Mouse (Mus musculus) ES-E14 (cell line): ENCODE results near the gene Arhgap24. TPM values are rescaled to one million over a fixed set of nuclear protein-coding genes. Genes with fewer than 3 reads are reported as not detected.

Experiments used
- DNase-seq: peaks from one replicate; pipeline ENCODE4 v3.0.0-alpha.2; 2013; ENCODE audit warnings: low read depth, low spot score
- H3K27ac ChIP-seq: 2 replicates; pipeline ENCODE4 v1.5.1; 2012; ENCODE audit warnings: low read depth, mild to moderate bottlenecking, low read length, moderate library complexity, mixed read lengths; ENCODE audit not compliant: poor library complexity, insufficient read depth, severe bottlenecking
- H3K36me3 ChIP-seq: 2 replicates; pipeline ENCODE4 v1.6.1; 2012; ENCODE audit warnings: mild to moderate bottlenecking, low read length, moderate library complexity, mixed read lengths; ENCODE audit not compliant: control insufficient read depth, poor library complexity, insufficient read depth, severe bottlenecking
- H3K4me1 ChIP-seq, 2 experiments: fragments of 150-350 bp in 1 of 2; sonication (generic) in 1 of 2; 2 replicates each; pipeline ENCODE4 v1.6.1; 2012; ENCODE audit warnings: low read length in 2 of 2, mild to moderate bottlenecking in 1 of 2, mixed read lengths in 1 of 2; ENCODE audit not compliant: control insufficient read depth in 2 of 2, insufficient read depth in 2 of 2, poor library complexity in 1 of 2
- H3K4me3 ChIP-seq, 2 experiments: fragments of 150-350 bp in 1 of 2; sonication (generic) in 1 of 2; 2 replicates each; pipeline ENCODE4 v1.5.1; 2012; ENCODE audit warnings: low read length in 2 of 2, low read depth in 1 of 2, mild to moderate bottlenecking in 1 of 2, mixed read lengths in 1 of 2; ENCODE audit not compliant: insufficient read depth in 1 of 2, poor library complexity in 1 of 2, severe bottlenecking in 1 of 2
- H3K9ac ChIP-seq: 2 replicates; pipeline ENCODE4 v1.6.1; 2012; ENCODE audit warnings: low read depth, mild to moderate bottlenecking, low read length, mixed read lengths; ENCODE audit not compliant: poor library complexity, insufficient read depth, severe bottlenecking
- H3K9me3 ChIP-seq: fragments of 150-350 bp; sonication (generic); 2 replicates; pipeline ENCODE4 v1.6.1; 2012; ENCODE audit warnings: low read depth, mild to moderate bottlenecking, low read length; ENCODE audit not compliant: control insufficient read depth, insufficient read depth
- CHD2 ChIP-seq: IDR thresholded peaks from 2 replicates; pipeline ENCODE4 v1.6.1; 2014; ENCODE audit warnings: mild to moderate bottlenecking, low read depth, low read length, inconsistent platforms
- HCFC1 ChIP-seq: IDR thresholded peaks from 2 replicates; pipeline ENCODE4 v1.6.1; 2012; ENCODE audit warnings: low read length, inconsistent platforms, borderline replicate concordance; ENCODE audit not compliant: insufficient read depth
- MAFK ChIP-seq: IDR thresholded peaks from 2 replicates; pipeline ENCODE4 v1.6.1; 2014; ENCODE audit warnings: mild to moderate bottlenecking, low read depth, low read length, inconsistent platforms; ENCODE audit not compliant: insufficient read depth
- ZC3H11A ChIP-seq: IDR thresholded peaks from 2 replicates; pipeline ENCODE4 v1.6.1; 2012; ENCODE audit warnings: low read depth, mild to moderate bottlenecking, inconsistent platforms, low read length, borderline replicate concordance
- ZNF384 ChIP-seq: IDR thresholded peaks from 2 replicates; pipeline ENCODE4 v1.6.1; 2012; ENCODE audit warnings: low read depth, low read length, inconsistent platforms
- in situ Hi-C, 2 experiments: fragments of 600-800 bp; cut with MboI; formaldehyde crosslinking; loops; one replicate each; pipeline ENCODE4 v1.15.1; 2025; ENCODE audit warnings: low sequenced_read_pairs in 2 of 2, inconsistent platforms in 1 of 2; ENCODE audit not compliant: unreplicated experiment in 2 of 2
- total RNA-seq: library from RNA; depleted of rRNA; stranded (reverse); fragments of 300-350 nt; gene quantifications from 2 replicates; pipeline ENCODE4 v1.2.3, GENCODE M21; 2012

Arhgap24 gene
- total RNA-seq, 1 experiment, result 0.89 TPM

DNA sequence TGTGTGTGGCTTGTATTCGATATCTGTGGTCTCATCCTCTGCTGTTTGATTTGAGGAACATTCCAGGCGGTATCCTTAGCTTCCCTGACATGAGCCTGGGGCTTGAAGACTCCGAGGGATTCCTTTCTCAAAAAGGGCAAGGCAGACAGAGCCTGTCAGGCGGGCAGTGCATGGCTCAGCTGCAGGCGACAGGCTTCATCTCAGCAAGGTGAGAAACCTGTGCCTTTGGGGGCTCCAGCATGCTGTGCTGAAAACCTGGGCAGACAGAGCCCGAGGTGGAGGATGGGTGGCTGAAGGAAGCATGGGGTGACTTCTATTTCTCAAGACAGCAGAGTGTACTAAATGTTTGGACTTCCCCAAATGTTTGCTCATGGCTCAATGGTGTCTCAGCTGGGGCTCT is 13.6 kb downstream of the Arhgap24 start:
- Histone ChIP-seq H3K9ac (no peak overlapping the region), H3K27ac (no peak overlapping the region), H3K9me3 (no peaks in the 10 kb centered on the region), H3K36me3 (no peaks in the 10 kb centered on the region), H3K4me3 (no peak overlapping the region), H3K4me1 (no peaks in the 10 kb centered on the region)
- TF ChIP-seq HCFC1 (no peak), ZC3H11A (no peak), ZNF384 (no peak), MAFK (no peak), CHD2 (no peak)
- in situ Hi-C loops, result no loop called here
- no peak for DNase-seq

DNA sequence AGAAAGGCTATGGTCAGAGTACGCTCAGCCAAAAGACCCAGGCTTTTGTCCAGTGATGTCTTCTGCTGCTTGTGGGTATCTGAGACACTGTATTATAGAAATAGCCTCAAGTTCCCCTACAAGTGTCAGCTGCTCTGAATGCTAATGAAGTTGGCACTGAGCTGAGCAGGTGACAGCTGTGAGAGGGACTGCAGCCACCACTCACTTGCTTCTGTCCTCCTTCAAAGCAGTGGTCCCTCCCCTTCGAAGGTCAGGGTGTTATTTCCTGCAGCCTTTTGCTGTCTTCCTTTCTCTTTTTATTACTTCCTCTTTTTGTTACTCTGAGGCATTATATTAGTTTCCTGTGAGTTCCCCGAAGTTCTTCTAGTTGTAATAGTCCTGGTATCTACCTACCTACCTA is 16.0 kb downstream of the Arhgap24 start:
- Histone ChIP-seq H3K4me1 (no peaks in the 10 kb centered on the region), H3K4me3 (no peak overlapping the region), H3K9me3 (no peaks in the 10 kb centered on the region), H3K36me3 (no peaks in the 10 kb centered on the region), H3K9ac (no peak overlapping the region), H3K27ac (no peak overlapping the region)
- TF ChIP-seq ZNF384 (no peak), MAFK (no peak), CHD2 (no peak), ZC3H11A (no peak), HCFC1 (no peak)
- in situ Hi-C loops, result no loop called here
- no peak for DNase-seq

DNA sequence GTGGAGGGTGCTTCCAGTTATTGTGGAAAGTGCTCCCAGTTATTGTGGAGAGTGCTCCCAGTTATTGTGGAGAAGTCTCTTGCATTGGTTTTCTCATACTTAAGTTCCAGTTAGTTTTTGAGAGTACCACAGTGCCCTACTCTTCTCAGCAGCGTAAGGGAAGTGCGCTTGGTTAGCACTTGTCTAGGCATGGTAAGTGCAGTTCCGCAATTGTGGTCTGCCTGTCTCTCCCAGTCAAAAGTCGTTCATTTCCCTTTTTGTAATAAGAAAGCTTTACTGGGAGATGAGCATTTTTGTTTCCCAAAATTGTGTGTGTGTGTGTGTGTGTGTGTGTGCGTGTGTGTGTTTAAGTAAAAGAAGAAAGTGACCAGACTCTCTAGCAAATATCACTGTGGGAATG is 17.6 kb downstream of the Arhgap24 start:
- no peaks in the 10 kb centered on the region for H3K4me1 ChIP-seq
- no peak overlapping the region for H3K4me3 ChIP-seq
- no peak for TF ChIP-seq HCFC1
- TF ChIP-seq CHD2, result no peak
- H3K9ac ChIP-seq, result no peak overlapping the region
- H3K36me3 ChIP-seq, result no peaks in the 10 kb centered on the region
- no peaks in the 10 kb centered on the region for H3K9me3 ChIP-seq
- in situ Hi-C loops, result no loop called here
- H3K27ac ChIP-seq, result no peak overlapping the region
- no peak for DNase-seq

DNA sequence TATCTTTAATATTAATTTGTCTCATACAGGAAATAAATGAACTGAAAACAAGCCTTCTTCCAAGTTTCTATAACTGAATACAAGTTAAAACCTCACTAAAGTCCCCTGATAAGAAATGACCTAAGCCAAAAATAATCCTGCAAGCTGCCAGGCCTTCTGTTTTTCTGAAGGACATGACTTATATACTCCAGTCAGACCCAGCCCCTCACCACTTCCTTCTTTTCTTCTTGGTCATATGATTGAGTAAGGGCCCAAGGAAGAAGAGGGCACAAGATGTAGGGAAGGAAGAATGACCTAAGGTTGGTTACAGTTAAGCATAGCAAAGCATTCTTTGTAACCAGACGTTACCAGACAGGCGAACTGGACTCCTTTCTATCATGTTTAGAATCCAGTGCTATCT is 21.1 kb downstream of the Arhgap24 start:
- no peak for DNase-seq
- no peak overlapping the region for H3K27ac ChIP-seq
- H3K4me1 ChIP-seq, result no peaks in the 10 kb centered on the region
- H3K4me3 ChIP-seq, result no peak overlapping the region
- no peak overlapping the region for H3K9ac ChIP-seq
- no peaks in the 10 kb centered on the region for H3K9me3 ChIP-seq
- in situ Hi-C loops, result no loop called here
- no peak for TF ChIP-seq ZC3H11A
- TF ChIP-seq CHD2, result no peak
- no peak for TF ChIP-seq HCFC1
- TF ChIP-seq ZNF384, result no peak
- TF ChIP-seq MAFK, result no peak
- no peaks in the 10 kb centered on the region for H3K36me3 ChIP-seq

DNA sequence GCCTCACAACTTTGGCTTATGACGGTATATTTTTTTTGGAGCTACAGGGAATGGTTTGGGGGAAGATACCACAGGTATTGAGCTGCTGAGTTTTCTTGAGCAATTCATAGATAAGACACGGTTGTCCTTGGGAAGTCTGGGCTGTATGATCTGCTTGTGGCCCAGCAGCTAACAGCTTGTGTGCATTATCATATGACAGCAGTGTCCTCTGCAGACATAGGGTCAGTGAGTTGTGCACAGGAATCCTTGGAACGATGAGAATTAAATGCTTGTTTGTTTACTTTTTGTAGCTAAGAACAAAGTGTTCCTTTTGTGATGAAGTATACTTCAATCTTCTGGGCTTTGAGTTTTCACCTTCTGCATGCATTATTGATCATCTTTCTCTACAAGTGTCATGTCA is 21.9 kb downstream of the Arhgap24 start:
- no peak overlapping the region for H3K4me3 ChIP-seq
- DNase-seq, result no peak
- H3K36me3 ChIP-seq, result no peaks in the 10 kb centered on the region
- no peaks in the 10 kb centered on the region for H3K4me1 ChIP-seq
- H3K9me3 ChIP-seq, result no peaks in the 10 kb centered on the region
- in situ Hi-C loops, result no loop called here
- no peak overlapping the region for H3K9ac ChIP-seq
- no peak overlapping the region for H3K27ac ChIP-seq
- TF ChIP-seq MAFK (no peak), HCFC1 (no peak), ZC3H11A (no peak), CHD2 (no peak), ZNF384 (no peak)
